Mouse (Mus musculus): ENCODE measurements around the gene Vrtn. TPM values are rescaled to one million over a fixed set of nuclear protein-coding genes. Genes with fewer than 3 reads are reported as not detected.

Vrtn gene
- polyA plus RNA-seq (2017; shearing (Covaris generic)) = under 1 TPM in 1 of 2 experiments, not detected in 1; 0.26 TPM

DNA sequence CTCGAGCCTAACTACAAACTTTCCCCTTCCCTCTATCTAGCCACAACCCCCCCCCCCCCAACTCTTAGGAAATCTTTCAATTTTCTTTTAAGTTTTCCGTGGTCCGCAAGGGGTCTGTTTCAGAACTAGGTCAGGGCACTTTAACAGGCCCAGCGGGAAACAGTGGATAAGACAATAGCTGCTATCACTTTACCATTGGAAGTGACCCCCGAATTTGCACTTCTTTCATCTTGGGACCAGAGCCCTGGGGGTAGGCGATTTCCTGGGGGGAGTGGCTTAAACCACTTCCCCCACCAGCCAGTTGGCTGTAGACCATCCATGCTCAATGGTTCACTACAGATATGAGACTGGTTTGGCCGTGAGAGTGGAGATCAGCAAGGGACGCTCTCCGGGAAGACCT is at the start of gene Vrtn:
TSS of gene Vrtn (plus strand) at position 366 of the 400 bp plus-strand sequence.

DNA sequence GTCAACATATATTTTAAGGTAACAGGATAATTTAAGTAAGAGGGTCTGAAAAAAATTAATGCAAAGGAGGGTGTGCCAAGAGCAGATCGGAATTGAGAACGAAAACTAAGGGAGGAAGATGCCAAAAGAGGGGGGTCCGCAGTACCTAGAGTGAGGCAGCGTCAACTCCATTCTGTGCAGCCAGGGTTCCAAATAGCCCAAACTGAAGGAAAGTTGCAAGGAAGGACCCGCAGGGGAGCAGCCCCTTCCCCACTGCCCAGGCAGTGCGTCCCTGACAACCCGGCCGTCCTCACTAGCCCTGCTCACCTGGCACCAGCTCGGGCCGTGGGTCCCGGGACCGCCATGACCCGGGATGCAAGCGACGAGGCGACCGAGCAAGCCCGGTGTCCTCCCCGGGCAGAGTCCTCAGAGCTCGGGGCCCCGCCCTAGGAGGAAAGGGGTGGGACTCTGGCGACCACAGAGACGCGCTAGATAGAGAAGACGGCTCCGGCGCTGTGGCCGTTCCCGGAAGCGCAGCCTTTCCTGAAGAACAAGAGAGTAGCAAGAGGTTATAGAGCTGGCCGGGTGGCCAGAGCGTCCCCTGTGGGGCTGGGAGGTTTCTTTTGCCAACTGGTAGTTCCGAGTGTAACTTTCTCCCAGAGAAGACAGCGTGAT is 23.7 kb upstream of the Vrtn start, which contains the start of gene Abcd4:
TSS of gene Abcd4 (minus strand) at position 437 of the 654 bp plus-strand sequence.

DNA sequence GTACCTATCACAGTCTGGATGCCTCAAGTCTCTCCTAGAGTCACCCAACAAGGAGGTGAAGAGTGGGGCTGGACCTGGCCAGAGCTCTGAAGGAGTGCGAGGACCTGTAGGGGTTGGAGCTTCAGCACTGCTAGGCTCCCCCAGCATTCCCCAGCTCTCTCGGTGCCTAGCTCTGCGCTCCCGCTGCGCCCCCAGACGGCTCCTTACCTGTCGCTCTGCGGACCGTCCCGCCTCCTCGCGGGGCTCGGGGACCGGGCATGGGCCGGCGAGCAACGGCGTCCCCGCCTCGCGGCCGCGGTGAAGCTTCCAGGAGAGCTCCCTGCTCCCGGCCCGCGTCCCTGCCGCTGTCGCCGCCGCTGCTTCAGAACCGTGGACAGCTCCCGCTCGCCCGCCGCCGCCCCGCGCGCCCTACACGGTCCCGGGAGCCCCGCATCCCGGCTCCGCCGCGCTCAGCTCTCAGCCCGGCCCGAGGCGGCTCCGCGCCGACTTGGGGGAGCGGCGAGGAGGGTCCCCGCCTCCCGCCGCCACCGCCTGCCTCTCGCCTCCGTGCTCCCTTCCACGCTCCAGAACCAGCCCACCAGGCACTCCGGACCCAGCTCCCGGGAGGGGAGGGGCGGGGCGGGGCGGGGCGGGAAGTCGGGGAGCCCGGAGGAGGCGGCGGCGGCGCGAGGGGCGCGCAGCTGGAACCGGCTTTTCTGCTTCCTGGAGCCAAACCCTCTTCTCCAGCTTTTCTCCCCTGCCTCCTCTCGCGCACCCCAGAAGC is 57.7 kb downstream of the Vrtn start, which contains the start of gene Syndig1l:
TSS of gene Syndig1l (minus strand) at position 513 of the 763 bp plus-strand sequence.

Other genes starting within 250 kb of the Vrtn start
- 10 to 100 TPM; 32.1 to 36.3 TPM for gene Entpd5, start 232.0 kb upstream of the Vrtn start, polyA plus RNA-seq (2017; shearing (Covaris generic))
- gene Bbof1, start 231.9 kb upstream of the Vrtn start, polyA plus RNA-seq (2017; shearing (Covaris generic)) = 1 to 10 TPM in 1 of 2 experiments, not detected in 1; 2.3 TPM
- 10 to 100 TPM; 30.2 to 34.1 TPM for gene Rnf113a2, start 223.8 kb upstream of the Vrtn start, polyA plus RNA-seq (2017; shearing (Covaris generic))
- 10 to 100 TPM in 1 of 2 experiments, 1 to 10 TPM in 1; 7.1 to 22.1 TPM for gene Aldh6a1, start 190.0 kb upstream of the Vrtn start, polyA plus RNA-seq (2017; shearing (Covaris generic))
- gene Lin52, start 189.6 kb upstream of the Vrtn start, polyA plus RNA-seq (2017; shearing (Covaris generic)) = 10 to 100 TPM; 16.8 to 17.6 TPM
- gene Vsx2, start 71.3 kb upstream of the Vrtn start, polyA plus RNA-seq (2017; shearing (Covaris generic)) = under 1 TPM in 1 of 2 experiments, not detected in 1; 0.05 TPM
- gene Abcd4, start 23.6 kb upstream of the Vrtn start, polyA plus RNA-seq (2017; shearing (Covaris generic)) = 10 to 100 TPM; 14.3 to 16.3 TPM
- gene Syndig1l, start 57.8 kb downstream of the Vrtn start, polyA plus RNA-seq (2017; shearing (Covaris generic)) = not detected
- 100 to 1,000 TPM; 129 TPM for gene Npc2, start 132.1 kb downstream of the Vrtn start, polyA plus RNA-seq (2017; shearing (Covaris generic))
- 100 to 1,000 TPM in 1 of 2 experiments, 10 to 100 TPM in 1; 89.4 to 114 TPM for gene Isca2, start 132.2 kb downstream of the Vrtn start, polyA plus RNA-seq (2017; shearing (Covaris generic))
- gene Ltbp2, start 235.5 kb downstream of the Vrtn start, polyA plus RNA-seq (2017; shearing (Covaris generic)) = under 1 TPM; 0.18 to 0.27 TPM

Measured in activated CD4-positive, CD25-positive, alpha-beta regulatory T cell (primary cell).